Mouse (Mus musculus) myocyte (in vitro differentiated cells): ENCODE measurements around the gene Nhp2.

Experiments
- CEBPB ChIP-seq: IDR thresholded peaks from 2 replicates; pipeline ENCODE4 v1.6.1; 2011; ENCODE audit warnings: mild to moderate bottlenecking, moderate library complexity; ENCODE audit not compliant: poor library complexity, insufficient read depth, severe bottlenecking
- E2F4 ChIP-seq: IDR thresholded peaks from one replicate; pipeline ENCODE4 v1.6.1; 2011; ENCODE audit warnings: mild to moderate bottlenecking, control low read depth, moderate library complexity; ENCODE audit not compliant: insufficient read depth
- MAX ChIP-seq: IDR thresholded peaks from one replicate; pipeline ENCODE4 v1.6.1; 2011; ENCODE audit warnings: low read depth, mild to moderate bottlenecking, control low read depth
- MYOD1 ChIP-seq, 3 experiments: IDR thresholded peaks; one replicate each; pipeline ENCODE4 v1.6.1; 2011; ENCODE audit warnings: control low read depth in 2 of 3, low read depth in 2 of 3, mild to moderate bottlenecking in 2 of 3, moderate library complexity in 1 of 3; ENCODE audit not compliant: insufficient read length in 2 of 3, control insufficient read depth in 1 of 3
- MYOG ChIP-seq, 3 experiments: IDR thresholded peaks; one replicate each; pipeline ENCODE4 v1.6.1; 2011; ENCODE audit warnings: control low read depth in 2 of 3, low read depth in 2 of 3, mild to moderate bottlenecking in 2 of 3; ENCODE audit not compliant: insufficient read length in 2 of 3, control insufficient read depth in 1 of 3, insufficient read depth in 1 of 3
- POLR2A ChIP-seq: IDR thresholded peaks from one replicate; pipeline ENCODE4 v1.6.1; 2011; ENCODE audit warnings: low read depth, mild to moderate bottlenecking, control low read depth, moderate library complexity; ENCODE audit not compliant: insufficient read length
- POLR2AphosphoS2 ChIP-seq: IDR thresholded peaks from one replicate; pipeline ENCODE4 v1.6.1; 2011; ENCODE audit warnings: low read depth, control low read depth; ENCODE audit not compliant: insufficient read length
- REST ChIP-seq: IDR thresholded peaks from one replicate; pipeline ENCODE4 v1.6.1; 2011; ENCODE audit warnings: mild to moderate bottlenecking, control low read depth, moderate library complexity; ENCODE audit not compliant: insufficient read depth, insufficient read length
- TCF12 ChIP-seq: IDR thresholded peaks from one replicate; pipeline ENCODE4 v1.6.1; 2011; ENCODE audit warnings: mild to moderate bottlenecking, control low read depth; ENCODE audit not compliant: poor library complexity, insufficient read depth, severe bottlenecking
- USF1 ChIP-seq: IDR thresholded peaks from one replicate; pipeline ENCODE4 v1.6.1; 2011; ENCODE audit warnings: low read depth, mild to moderate bottlenecking, control low read depth, moderate library complexity

DNA sequence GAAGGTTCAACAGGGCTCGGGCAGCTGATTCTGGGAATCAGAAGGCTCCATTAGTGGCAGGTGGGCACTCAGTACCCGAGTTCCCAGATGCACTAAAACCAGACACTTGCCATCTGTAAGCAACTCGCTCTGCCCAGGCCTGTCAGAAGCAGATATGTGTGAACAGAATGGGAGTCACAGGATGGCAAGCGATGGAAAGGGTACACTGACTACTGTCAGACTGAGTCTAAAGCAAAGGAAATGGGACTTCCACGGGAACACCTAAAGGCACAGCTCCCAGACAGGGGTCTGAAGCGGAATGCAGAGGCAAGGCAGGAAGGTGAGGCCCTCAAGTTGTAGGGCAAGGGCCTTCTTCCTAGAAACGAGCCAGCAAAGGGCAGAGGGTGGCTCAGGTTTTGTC lies 26.7 kb downstream of the Nhp2 start:
- no peak for TF ChIP-seq POLR2A
- no peak for TF ChIP-seq CEBPB
- no peak for TF ChIP-seq POLR2AphosphoS2
- no peak for TF ChIP-seq E2F4
- TF ChIP-seq MAX = no peak
- TF ChIP-seq TCF12 = no peak
- TF ChIP-seq USF1 = no peak
- no peak for TF ChIP-seq MYOG (IDR thresholded peaks at IDR 0.05; ENCODE audit: control insufficient read depth in 1 of 3, insufficient read depth in 1 of 3, insufficient read length in 2 of 3, low read depth in 2 of 3)
- no peak for TF ChIP-seq MYOD1 (IDR thresholded peaks at IDR 0.05; ENCODE audit: control insufficient read depth in 1 of 3, insufficient read length in 2 of 3, low read depth in 2 of 3)
- TF ChIP-seq REST = no peak
